Mouse (Mus musculus) forebrain, postnatal 0 days (tissue): ENCODE measurements at regions not wholly inside any gene's neighbourhood (a gene's known extent, or its start where the extent isn't known, plus 50 kb on each side); places are given as distances from the start of the nearest gene placed in this dataset.

Source experiments
- ATAC-seq: fragments of 200-750 bp; cut with Nextera tagmentation; 2 replicates; pipeline ENCODE4 v1.8.0; 2017; ENCODE audit warnings: mild to moderate bottlenecking, moderate library complexity
- DNase-seq: peaks from one replicate; pipeline ENCODE4 v3.0.0-alpha.2; 2015
- H3K27ac ChIP-seq: fragments of 300-500 bp; sonication (generic); 2 replicates; pipeline ENCODE4 v1.5.1; 2014; ENCODE audit warnings: low read depth, mild to moderate bottlenecking, antibody characterized with exemption, low read length, moderate library complexity, mixed read lengths
- H3K27me3 ChIP-seq: fragments of 300-500 bp; sonication (generic); 2 replicates; pipeline ENCODE4 v1.6.1; 2014; ENCODE audit warnings: mild to moderate bottlenecking, low read length, mixed read lengths; ENCODE audit not compliant: insufficient read depth
- H3K36me3 ChIP-seq: fragments of 300-500 bp; sonication (generic); 2 replicates; pipeline ENCODE4 v1.6.1; 2014; ENCODE audit warnings: mild to moderate bottlenecking, moderate library complexity; ENCODE audit not compliant: insufficient read depth
- H3K4me1 ChIP-seq: fragments of 300-500 bp; sonication (generic); 2 replicates; pipeline ENCODE4 v1.6.1; 2014; ENCODE audit warnings: antibody characterized with exemption; ENCODE audit not compliant: insufficient read depth
- H3K4me2 ChIP-seq: fragments of 300-500 bp; sonication (generic); 2 replicates; pipeline ENCODE4 v1.6.1; 2014; ENCODE audit warnings: low read depth, mild to moderate bottlenecking, moderate library complexity
- H3K4me3 ChIP-seq: fragments of 300-500 bp; sonication (generic); 2 replicates; pipeline ENCODE4 v1.5.1; 2014; ENCODE audit warnings: low read depth, low read length, mixed read lengths
- H3K9ac ChIP-seq: fragments of 300-500 bp; sonication (generic); 2 replicates; pipeline ENCODE4 v1.6.1; 2014; ENCODE audit warnings: mild to moderate bottlenecking
- H3K9me3 ChIP-seq: fragments of 300-500 bp; sonication (generic); 2 replicates; pipeline ENCODE4 v1.6.1; 2016; ENCODE audit warnings: low read length
- CTCF ChIP-seq: sonication (generic); IDR thresholded peaks from 2 replicates; pipeline ENCODE4 v1.5.1; 2016; ENCODE audit warnings: antibody characterized with exemption, control low read depth, low read depth
- WGBS: fragments of 180-500 bp; shearing (Covaris S2); extraction: QIAGEN DNeasy Blood & Tissue Kit; methylation state at CpG from one replicate; pipeline ENCODE4 v1.1.7; 2014; 5-methylcytosine and 5-hydroxymethylcytosine counted together

- TF ChIP-seq CTCF = no peak
- no peak overlapping the region for H3K4me2 ChIP-seq
- no peaks in the 10 kb centered on the region for H3K27me3 ChIP-seq
- no peak overlapping the region for H3K9ac ChIP-seq
- 39% methylated on average over 3 of the region's 3 CpGs for whole genome bisulfite sequencing
- H3K4me3 ChIP-seq = no peak overlapping the region
- ATAC-seq (no peak), DNase-seq (no peak)
- H3K27ac ChIP-seq = no peak overlapping the region
- no peaks in the 10 kb centered on the region for H3K4me1 ChIP-seq
- no peaks in the 10 kb centered on the region for H3K36me3 ChIP-seq
- no peaks in the 10 kb centered on the region for H3K9me3 ChIP-seq
Observed at GRCm38 (mm10) chr6:101949681-101950080, 572.0 kb upstream of the Pdzrn3 start.

- Histone ChIP-seq H3K9me3 (no peaks in the 10 kb centered on the region), H3K27me3 (no peaks in the 10 kb centered on the region), H3K4me1 (no peaks in the 10 kb centered on the region), H3K4me3 (no peak overlapping the region), H3K36me3 (no peaks in the 10 kb centered on the region), H3K27ac (no peak overlapping the region), H3K4me2 (no peak overlapping the region), H3K9ac (no peak overlapping the region)
- no peak for TF ChIP-seq CTCF
- no peak for DNase-seq
- no peak for ATAC-seq
- 57% methylated on average over 2 of the region's 2 CpGs for WGBS
Observed at GRCm38 (mm10) chr6:101948950-101949349, 571.3 kb upstream of the Pdzrn3 start.

- DNase-seq (peak; percentile 18), ATAC-seq (peak; percentile 70)
- H3K9ac ChIP-seq = no peak overlapping the region
- H3K9me3 ChIP-seq = no peaks in the 10 kb centered on the region
- H3K27me3 ChIP-seq = no peaks in the 10 kb centered on the region
- 40% methylated on average over 3 of the region's 3 CpGs for WGBS
- H3K4me3 ChIP-seq = no peak overlapping the region
- H3K27ac ChIP-seq = no peak overlapping the region
- no peak overlapping the region for H3K4me2 ChIP-seq
- H3K36me3 ChIP-seq = no peaks in the 10 kb centered on the region
- TF ChIP-seq CTCF = no peak
- peaks cover 7% of the 10 kb centered on the region; the same call in 1 of the 2 replicates for H3K4me1 ChIP-seq
Observed at GRCm38 (mm10) chr6:101940266-101940866, 562.7 kb upstream of the Pdzrn3 start.

- no peaks in the 10 kb centered on the region for H3K9me3 ChIP-seq
- peak; percentile 25 for DNase-seq
- H3K4me1 ChIP-seq = peaks cover 7% of the 10 kb centered on the region; the same call in 1 of the 2 replicates
- no peak for TF ChIP-seq CTCF
- H3K9ac ChIP-seq = no peak overlapping the region
- H3K27me3 ChIP-seq = no peaks in the 10 kb centered on the region
- no peaks in the 10 kb centered on the region for H3K36me3 ChIP-seq
- H3K27ac ChIP-seq = no peak overlapping the region
- no peak overlapping the region for H3K4me3 ChIP-seq
- WGBS = 18% methylated on average over 4 of the region's 4 CpGs
- H3K4me2 ChIP-seq = peak overlapping the region; percentile 41
- ATAC-seq = peak; percentile 10; the same call in 1 of the 2 replicates
Observed at GRCm38 (mm10) chr6:101938393-101938985, 560.8 kb upstream of the Pdzrn3 start.

- H3K9me3 ChIP-seq = no peaks in the 10 kb centered on the region
- H3K4me3 ChIP-seq = 0 out of 2 replicates have a peak overlapping the region, but pooled peaks have one; percentile 10
- H3K4me2 ChIP-seq = peak overlapping the region; percentile 41
- no peaks in the 10 kb centered on the region for H3K27me3 ChIP-seq
- 0 out of 2 replicates have a peak overlapping the region, but pooled peaks have one; percentile 19 for H3K9ac ChIP-seq
- no peak overlapping the region for H3K27ac ChIP-seq
- no peaks in the 10 kb centered on the region for H3K36me3 ChIP-seq
- TF ChIP-seq CTCF = no peak
- H3K4me1 ChIP-seq = peaks cover 7% of the 10 kb centered on the region; the same call in 1 of the 2 replicates
- 5% methylated on average over 12 of the region's 12 CpGs for WGBS
- DNase-seq (peak; percentile 68), ATAC-seq (peak; percentile 79)
Observed at GRCm38 (mm10) chr6:101937467-101938392, 560.0 kb upstream of the Pdzrn3 start.

GRCm38 (mm10) chr6:101931768-101932167 is 554.1 kb upstream of the Pdzrn3 start:
- DNase-seq (peak; percentile 26), ATAC-seq (peak; percentile 42; the same call in 1 of the 2 replicates)
- no peak overlapping the region for H3K9ac ChIP-seq
- no peaks in the 10 kb centered on the region for H3K27me3 ChIP-seq
- 77% methylated on average over 5 of the region's 5 CpGs for WGBS
- no peak overlapping the region for H3K4me3 ChIP-seq
- H3K36me3 ChIP-seq = no peaks in the 10 kb centered on the region
- TF ChIP-seq CTCF = no peak
- no peak overlapping the region for H3K4me2 ChIP-seq
- no peaks in the 10 kb centered on the region for H3K9me3 ChIP-seq
- H3K27ac ChIP-seq = no peak overlapping the region
- no peaks in the 10 kb centered on the region for H3K4me1 ChIP-seq
